In the genomic region with DNA sequence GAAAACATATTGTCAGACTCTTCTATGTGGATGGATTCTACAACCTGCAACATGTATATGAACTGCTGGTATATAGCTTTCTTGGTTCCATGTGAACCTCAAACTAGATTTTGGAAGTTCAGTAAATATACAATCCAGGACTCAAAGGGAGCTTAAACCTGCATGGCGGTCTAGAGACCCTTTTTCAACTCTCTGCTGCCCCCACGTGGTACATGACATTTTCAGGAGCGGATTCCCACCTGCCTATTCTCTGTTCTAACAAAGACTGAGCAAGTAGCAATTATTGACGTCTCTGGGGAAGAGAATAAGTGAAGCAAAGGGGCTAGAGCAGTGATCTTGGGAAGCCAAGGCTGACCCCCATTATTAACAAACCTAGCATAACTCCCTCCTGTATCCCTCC, we compare ENCODE assay signal across 9 mouse cellular contexts.
DNase-seq lines count a peak whose midpoint lies in the region; ATAC-seq and TF ChIP-seq lines count a peak whose summit lies in the region.
"Had no signal": no experiment of that assay in that cellular context is flagged by ENCODE, and none has a peak within 500 bp of the region (broad histone marks: within the 10 kb centered on the region; RNA-seq: fewer than 3 reads in every experiment).

No protein-coding gene starts in this region.

- TF ChIP-seq EP300 in MEL (IDR thresholded peaks at IDR 0.05; ENCODE audit: low read depth in 1 of 2, low read length in 2 of 2) = no peak
- TF ChIP-seq EP300 in liver, postnatal 0 days (IDR thresholded peaks at IDR 0.05; ENCODE audit: low read depth) = no peak

- H3K79me2 ChIP-seq in MEL (ENCODE audit: control insufficient read depth, insufficient read depth, low read length, poor library complexity) = no peaks in the 10 kb centered on the region

- H3K4me3 ChIP-seq in intestine, embryonic 14.5 days (ENCODE audit: low read depth, low read length) = no peak overlapping the region
- no peak overlapping the region for H3K4me3 ChIP-seq in intestine, embryonic 16.5 days (ENCODE audit: low read length)
- H3K4me3 ChIP-seq in MEL (ENCODE audit: control insufficient read depth in 1 of 2, insufficient read depth in 1 of 2, low read depth in 2 of 2, low read length in 2 of 2) = no peak overlapping the region
- no peak overlapping the region for H3K4me3 ChIP-seq in hindbrain, embryonic 15.5 days
- no peak overlapping the region for H3K4me3 ChIP-seq in liver, postnatal 0 days (ENCODE audit: low read depth, low read length)
- H3K4me3 ChIP-seq: megakaryocyte, embryonic 14.5 days had no signal

- H3K27me3 ChIP-seq in intestine, embryonic 14.5 days (replicated peaks; ENCODE audit: control insufficient read depth, insufficient read depth, low read length) = no peaks in the 10 kb centered on the region
- H3K27me3 ChIP-seq in intestine, embryonic 16.5 days (replicated peaks; ENCODE audit: control insufficient read depth, insufficient read depth, low read length) = no peaks in the 10 kb centered on the region
- H3K27me3 ChIP-seq in MEL (ENCODE audit: control insufficient read depth in 1 of 2, insufficient read depth in 2 of 2, low read length in 2 of 2) = no peaks in the 10 kb centered on the region
- H3K27me3 ChIP-seq in hindbrain, embryonic 15.5 days = no peaks in the 10 kb centered on the region
- no peaks in the 10 kb centered on the region for H3K27me3 ChIP-seq in liver, postnatal 0 days (ENCODE audit: insufficient read depth, low read length)
- H3K27me3 ChIP-seq: megakaryocyte, embryonic 14.5 days had no signal

- TF ChIP-seq CTCF in MEL (IDR thresholded peaks at IDR 0.05 in 2 of 3, conservative IDR thresholded peaks at IDR 0.05 in 1 of 3; ENCODE audit: control insufficient read depth in 1 of 3, insufficient read depth in 1 of 3, low read depth in 2 of 3, low read length in 3 of 3, poor library complexity in 1 of 3, severe bottlenecking in 1 of 3) = peak in 2 of 3 experiments; percentile 10 to 29; a peak in 2 of 6 replicates
- peak; percentile 44 for TF ChIP-seq CTCF in liver, postnatal 0 days (IDR thresholded peaks at IDR 0.05; ENCODE audit: low read depth)

- H3K9me3 ChIP-seq in intestine, embryonic 14.5 days (ENCODE audit: control insufficient read depth, low read length) = no peaks in the 10 kb centered on the region
- no peaks in the 10 kb centered on the region for H3K9me3 ChIP-seq in intestine, embryonic 16.5 days (ENCODE audit: control insufficient read depth, low read length)
- no peaks in the 10 kb centered on the region for H3K9me3 ChIP-seq in MEL (replicated peaks; ENCODE audit: insufficient read depth, low read length)
- H3K9me3 ChIP-seq in hindbrain, embryonic 15.5 days = no peaks in the 10 kb centered on the region
- H3K9me3 ChIP-seq in liver, postnatal 0 days (ENCODE audit: low read length) = no peaks in the 10 kb centered on the region

- no peaks in the 10 kb centered on the region for H3K4me1 ChIP-seq in intestine, embryonic 14.5 days (replicated peaks; ENCODE audit: control insufficient read depth, insufficient read depth, low read length)
- H3K4me1 ChIP-seq in intestine, embryonic 16.5 days (ENCODE audit: control insufficient read depth, insufficient read depth, low read length) = no peaks in the 10 kb centered on the region
- H3K4me1 ChIP-seq in MEL (ENCODE audit: control insufficient read depth in 1 of 2, insufficient read depth in 2 of 2, low read length in 2 of 2) = no peaks in the 10 kb centered on the region
- peaks cover 8% of the 10 kb centered on the region; the same call in 1 of the 2 replicates for H3K4me1 ChIP-seq in hindbrain, embryonic 15.5 days (replicated peaks)
- H3K4me1 ChIP-seq in liver, postnatal 0 days (ENCODE audit: insufficient read depth) = no peaks in the 10 kb centered on the region
- H3K4me1 ChIP-seq: megakaryocyte, embryonic 14.5 days had no signal

- ATAC-seq in intestine, embryonic 14.5 days (replicated peaks; ENCODE audit: low FRiP score, low TSS enrichment, low read depth) = no peak
- no peak for ATAC-seq in intestine, embryonic 16.5 days
- no peak for ATAC-seq in hindbrain, embryonic 15.5 days (ENCODE audit: low FRiP score, low read depth)
- no peak for ATAC-seq in liver, postnatal 0 days
- no peak for ATAC-seq in erythroid progenitor cell, adult 5-6 weeks (replicated peaks; ENCODE audit: low FRiP score, poor library complexity, severe bottlenecking)

- H3K27ac ChIP-seq in intestine, embryonic 14.5 days (ENCODE audit: low read depth) = no peak overlapping the region
- H3K27ac ChIP-seq in intestine, embryonic 16.5 days (ENCODE audit: low read length) = no peak overlapping the region
- no peak overlapping the region for H3K27ac ChIP-seq in MEL (ENCODE audit: control insufficient read depth, low read depth, low read length)
- 0 out of 2 replicates have a peak overlapping the region, but pooled peaks have one; percentile 53 for H3K27ac ChIP-seq in hindbrain, embryonic 15.5 days (replicated peaks)
- H3K27ac ChIP-seq in liver, postnatal 0 days (ENCODE audit: low read depth) = no peak overlapping the region

- no peaks in the 10 kb centered on the region for H3K36me3 ChIP-seq in intestine, embryonic 14.5 days (ENCODE audit: control insufficient read depth, insufficient read depth, low read length)
- H3K36me3 ChIP-seq in intestine, embryonic 16.5 days (ENCODE audit: control insufficient read depth, insufficient read depth, low read length) = no peaks in the 10 kb centered on the region
- no peaks in the 10 kb centered on the region for H3K36me3 ChIP-seq in MEL (ENCODE audit: control insufficient read depth in 1 of 2, insufficient read depth in 2 of 2, low read length in 2 of 2)
- H3K36me3 ChIP-seq in hindbrain, embryonic 15.5 days = no peaks in the 10 kb centered on the region
- H3K36me3 ChIP-seq in liver, postnatal 0 days (replicated peaks; ENCODE audit: insufficient read depth, low read length) = no peaks in the 10 kb centered on the region

- TF ChIP-seq RAD21 in MEL (IDR thresholded peaks at IDR 0.05; ENCODE audit: low read depth, low read length) = no peak

- TF ChIP-seq POLR2A in MEL (IDR thresholded peaks at IDR 0.05; ENCODE audit: control insufficient read depth in 1 of 2, insufficient read depth in 1 of 2, low read depth in 1 of 2, low read length in 2 of 2, poor library complexity in 1 of 2) = no peak

- 16% methylated on average over 4 of the region's 4 CpGs for WGBS in intestine, embryonic 14.5 days
- whole genome bisulfite sequencing in intestine, embryonic 16.5 days = 24% methylated on average over 4 of the region's 4 CpGs
- WGBS in hindbrain, embryonic 15.5 days = 4% methylated on average over 4 of the region's 4 CpGs
- WGBS in liver, postnatal 0 days (ENCODE audit: insufficient replicate concordance) = 14% methylated on average over 4 of the region's 4 CpGs

- no peak overlapping the region for H3K9ac ChIP-seq in intestine, embryonic 14.5 days (ENCODE audit: low read length)
- no peak overlapping the region for H3K9ac ChIP-seq in intestine, embryonic 16.5 days (ENCODE audit: low read depth, low read length)
- H3K9ac ChIP-seq in MEL (ENCODE audit: control insufficient read depth, low read depth, low read length, poor library complexity, severe bottlenecking) = no peak overlapping the region
- no peak overlapping the region for H3K9ac ChIP-seq in hindbrain, embryonic 15.5 days
- no peak overlapping the region for H3K9ac ChIP-seq in liver, postnatal 0 days (replicated peaks)

- DNase-seq in intestine, embryonic 14.5 days (ENCODE audit: low spot score) = peak; percentile 64
- DNase-seq in MEL (ENCODE audit: low read depth, low spot score) = peak; percentile 2
- peak; percentile 79 for DNase-seq in cerebellum, adult 9-10 months
- DNase-seq in liver, postnatal 0 days = no peak
- peak; percentile 69 to 83 for DNase-seq in right cerebral cortex, postnatal 10 days (ENCODE audit: low spot score in 2 of 2)

- H3K4me2 ChIP-seq in intestine, embryonic 14.5 days (ENCODE audit: low read length) = no peak overlapping the region
- no peak overlapping the region for H3K4me2 ChIP-seq in intestine, embryonic 16.5 days (ENCODE audit: low read depth, low read length)
- no peak overlapping the region for H3K4me2 ChIP-seq in hindbrain, embryonic 15.5 days
- no peak overlapping the region for H3K4me2 ChIP-seq in liver, postnatal 0 days (ENCODE audit: low read depth, low read length)

TF ChIP-seq in MEL, 35 proteins besides CTCF, POLR2A, EP300 and RAD21:
- TF ChIP-seq MEF2A (IDR thresholded peaks at IDR 0.05; ENCODE audit: extremely low read depth, insufficient replicate concordance, low read depth, low read length, poor library complexity, severe bottlenecking) = no peak
- TF ChIP-seq TBP (IDR thresholded peaks at IDR 0.05; ENCODE audit: low read depth, low read length) = no peak
- TF ChIP-seq GATA1 (IDR thresholded peaks at IDR 0.05; ENCODE audit: low read depth, low read length) = no peak
- TF ChIP-seq ZC3H11A (IDR thresholded peaks at IDR 0.05; ENCODE audit: low read depth, low read length) = no peak
- TF ChIP-seq ZKSCAN1 (IDR thresholded peaks at IDR 0.05; ENCODE audit: low read depth, low read length) = no peak
- no peak for TF ChIP-seq UBTF (IDR thresholded peaks at IDR 0.05; ENCODE audit: borderline replicate concordance, insufficient read depth, low read depth, low read length)
- TF ChIP-seq MYB (IDR thresholded peaks at IDR 0.05; ENCODE audit: low read depth, low read length) = no peak
- no peak for TF ChIP-seq ZNF384 (IDR thresholded peaks at IDR 0.05; ENCODE audit: low read depth, low read length)
- no peak for TF ChIP-seq USF2 (IDR thresholded peaks at IDR 0.05; ENCODE audit: borderline replicate concordance in 1 of 2, insufficient read depth in 1 of 2, low read depth in 1 of 2, low read length in 2 of 2)
- TF ChIP-seq HCFC1 (IDR thresholded peaks at IDR 0.05; ENCODE audit: low read depth, low read length) = no peak
- no peak for TF ChIP-seq BHLHE40 (IDR thresholded peaks at IDR 0.05; ENCODE audit: borderline replicate concordance, low read depth, low read length)
- no peak for TF ChIP-seq E2F4 (IDR thresholded peaks at IDR 0.05; ENCODE audit: borderline replicate concordance, low read depth, low read length)
- TF ChIP-seq MAX (IDR thresholded peaks at IDR 0.05; ENCODE audit: low read length) = no peak
- TF ChIP-seq JUND (IDR thresholded peaks at IDR 0.05; ENCODE audit: low read depth, low read length) = no peak
- no peak for TF ChIP-seq POLR2AphosphoS5 (IDR thresholded peaks at IDR 0.05; ENCODE audit: borderline replicate concordance, low read depth, low read length)
- TF ChIP-seq ETS1 (IDR thresholded peaks at IDR 0.05; ENCODE audit: low read depth, low read length) = no peak
- TF ChIP-seq GABPA (IDR thresholded peaks at IDR 0.05; ENCODE audit: low read depth, low read length) = no peak
- TF ChIP-seq CHD1 (IDR thresholded peaks at IDR 0.05; ENCODE audit: low read depth, low read length) = no peak
